Mouse (Mus musculus) E14TG2a.4 (cell line): Measurements from ENCODE around the gene Chsy1.

Experiments used
- CTCF ChIP-seq: conservative IDR thresholded peaks from 2 replicates; pipeline ENCODE4 v1.5.1; 2014; ENCODE audit warnings: low read length
- NANOG ChIP-seq: IDR thresholded peaks from 2 replicates; pipeline ENCODE4 v1.6.1; 2014; ENCODE audit warnings: borderline replicate concordance, low read length, mixed read lengths
- POU5F1 ChIP-seq: IDR thresholded peaks from 2 replicates; pipeline ENCODE4 v1.6.1; 2014; ENCODE audit warnings: low read length, borderline replicate concordance

- TF ChIP-seq POU5F1 (no peak), CTCF (peak; percentile 50), NANOG (no peak)
Measured at GRCm38 (mm10) chr7:66101866-66102265, 7.4 kb upstream of the Chsy1 start.
